Mouse (Mus musculus): ENCODE data around the gene Anp32e. TPM values are rescaled to one million over a fixed set of nuclear protein-coding genes. Genes with fewer than 3 reads are reported as not detected.
"Not testable (repeated sequence)": the region's sequence is repeated elsewhere in the genome, so short reads cannot be mapped to it uniquely, and the experiment has no call there.

Anp32e gene
- polyA plus RNA-seq, 1 experiment from 2014 or later, result 196 TPM

GRCm38 (mm10) chr3:95965518-95966451, 36.7 kb downstream of the Anp32e start:
- H3K27me3 ChIP-seq, result no peaks in the 10 kb centered on the region
- H3K4me2 ChIP-seq (replicated peaks), result peak overlapping the region; percentile 38
- H3K9ac ChIP-seq (replicated peaks), result 0 out of 2 replicates have a peak overlapping the region, but pooled peaks have one; percentile 9
- H3K4me1 ChIP-seq, result peaks cover 5% of the 10 kb centered on the region
- H3K4me3 ChIP-seq, result peak overlapping the region; percentile 16; the same call in 1 of the 2 replicates
- 9% methylated on average over 7 of the region's 7 CpGs for WGBS
- no peaks in the 10 kb centered on the region for H3K9me3 ChIP-seq
- no peak overlapping the region for H3K27ac ChIP-seq (replicated peaks)
- no peaks in the 10 kb centered on the region for H3K36me3 ChIP-seq
- ATAC-seq (replicated peaks), result 0 out of 2 replicates have a peak, but pooled peaks have one; percentile 57

DNA sequence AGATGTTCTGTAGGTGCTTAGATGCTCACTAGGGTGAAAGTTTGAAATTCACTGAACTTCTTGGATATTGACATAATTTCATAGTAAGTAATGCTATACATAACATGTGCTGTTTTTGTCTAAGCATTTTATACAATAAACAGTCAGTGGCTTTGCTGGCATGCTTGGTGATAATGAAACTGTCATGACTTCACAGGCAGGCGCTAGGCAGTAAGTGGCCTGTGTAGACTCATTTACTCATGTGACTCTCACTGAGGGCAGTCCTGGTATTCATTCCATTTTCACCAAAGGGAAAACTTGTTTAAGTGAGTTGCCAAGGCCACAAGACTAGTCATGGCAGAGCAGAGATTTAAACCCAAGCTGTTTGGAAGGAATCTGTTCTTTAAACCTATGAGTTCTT, 40.2 kb downstream of the Anp32e start:
- Histone ChIP-seq H3K9ac (replicated peaks) (no peak overlapping the region), H3K4me1 (peaks cover 25% of the 10 kb centered on the region), H3K4me2 (replicated peaks) (no peak overlapping the region), H3K4me3 (no peak overlapping the region), H3K9me3 (no peaks in the 10 kb centered on the region), H3K27ac (replicated peaks) (no peak overlapping the region), H3K27me3 (no peaks in the 10 kb centered on the region), H3K36me3 (no peaks in the 10 kb centered on the region)
- ATAC-seq (replicated peaks), result no peak
- WGBS, result 83% methylated on average over 1 of the region's 1 CpGs

GRCm38 (mm10) chr3:95970661-95971060, 41.6 kb downstream of the Anp32e start:
- not testable (repeated sequence) for ATAC-seq (replicated peaks); H3K4me2 ChIP-seq (replicated peaks); H3K9ac ChIP-seq (replicated peaks); H3K27ac ChIP-seq (replicated peaks); H3K36me3 ChIP-seq; H3K4me3 ChIP-seq; H3K27me3 ChIP-seq; H3K9me3 ChIP-seq
- peaks cover 25% of the 10 kb centered on the region for H3K4me1 ChIP-seq
- 59% methylated on average over 7 of the region's 7 CpGs for WGBS

- WGBS, result 54% methylated on average over 12 of the region's 12 CpGs
- peak overlapping the region; percentile 79 for H3K27ac ChIP-seq (replicated peaks)
- no peaks in the 10 kb centered on the region for H3K27me3 ChIP-seq
- no peaks in the 10 kb centered on the region for H3K9me3 ChIP-seq
- H3K9ac ChIP-seq (replicated peaks), result peak overlapping the region; percentile 42; the same call in 1 of the 2 replicates
- peak overlapping the region; percentile 54 for H3K4me2 ChIP-seq (replicated peaks)
- peak overlapping the region; percentile 32 for H3K4me3 ChIP-seq
- H3K4me1 ChIP-seq, result peaks cover 20% of the 10 kb centered on the region
- ATAC-seq (replicated peaks), result no peak
- no peaks in the 10 kb centered on the region for H3K36me3 ChIP-seq
Observed at GRCm38 (mm10) chr3:95972251-95972872, 43.3 kb downstream of the Anp32e start.

- Histone ChIP-seq H3K4me3 (peak overlapping the region; percentile 32), H3K27me3 (no peaks in the 10 kb centered on the region), H3K4me2 (replicated peaks) (peak overlapping the region; percentile 54), H3K27ac (replicated peaks) (peak overlapping the region; percentile 79), H3K4me1 (peaks cover 21% of the 10 kb centered on the region), H3K36me3 (no peaks in the 10 kb centered on the region), H3K9ac (replicated peaks) (peak overlapping the region; percentile 42), H3K9me3 (no peaks in the 10 kb centered on the region)
- peak; percentile 96 for ATAC-seq (replicated peaks)
- 1% methylated on average over 34 of the region's 34 CpGs for WGBS
Observed at GRCm38 (mm10) chr3:95972873-95973634, 44.0 kb downstream of the Anp32e start.

- Histone ChIP-seq H3K36me3 (no peaks in the 10 kb centered on the region), H3K27ac (replicated peaks) (no peak overlapping the region), H3K4me2 (replicated peaks) (no peak overlapping the region), H3K9me3 (no peaks in the 10 kb centered on the region), H3K9ac (replicated peaks) (no peak overlapping the region), H3K4me1 (peaks cover 25% of the 10 kb centered on the region), H3K27me3 (no peaks in the 10 kb centered on the region), H3K4me3 (no peak overlapping the region)
- 68% methylated on average over 3 of the region's 3 CpGs for WGBS
- no peak for ATAC-seq (replicated peaks)
Observed at GRCm38 (mm10) chr3:95977079-95977478, 48.0 kb downstream of the Anp32e start.

- not testable (repeated sequence) for H3K4me2 ChIP-seq (replicated peaks); H3K9me3 ChIP-seq; H3K4me3 ChIP-seq; H3K36me3 ChIP-seq; H3K9ac ChIP-seq (replicated peaks); ATAC-seq (replicated peaks); H3K27me3 ChIP-seq; H3K27ac ChIP-seq (replicated peaks)
- WGBS, result 91% methylated on average over 7 of the region's 7 CpGs
- H3K4me1 ChIP-seq, result peaks cover 20% of the 10 kb centered on the region
Observed at GRCm38 (mm10) chr3:95977587-95977986, 48.5 kb downstream of the Anp32e start.

DNA sequence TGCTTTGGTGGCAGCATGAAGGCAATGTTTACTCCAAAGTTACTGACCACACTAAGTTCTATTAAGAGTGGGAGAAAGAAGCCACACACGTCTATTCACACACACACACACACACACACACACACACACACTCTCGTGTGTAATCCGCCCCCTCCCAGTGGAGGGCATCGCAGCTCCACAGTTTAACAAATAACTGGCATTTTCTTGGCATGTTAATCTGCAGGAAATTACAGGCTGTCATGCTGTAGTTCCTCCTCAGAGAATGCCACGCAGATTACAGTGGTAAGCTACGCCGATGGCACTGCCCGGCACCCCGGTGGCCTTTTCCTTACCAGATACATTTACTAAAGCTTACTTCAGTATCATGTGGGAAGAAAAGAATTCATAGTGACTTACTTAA, 49.2 kb downstream of the Anp32e start:
- 33% methylated on average over 9 of the region's 9 CpGs for WGBS
- Histone ChIP-seq H3K36me3 (no peaks in the 10 kb centered on the region), H3K9ac (replicated peaks) (no peak overlapping the region), H3K27ac (replicated peaks) (0 out of 2 replicates have a peak overlapping the region, but pooled peaks have one; percentile 39), H3K9me3 (no peaks in the 10 kb centered on the region), H3K4me1 (peaks cover 13% of the 10 kb centered on the region), H3K27me3 (no peaks in the 10 kb centered on the region), H3K4me3 (no peak overlapping the region), H3K4me2 (replicated peaks) (no peak overlapping the region)
- ATAC-seq (replicated peaks), result peak; percentile 37; the same call in 1 of the 2 replicates

GRCm38 (mm10) chr3:95980276-95980970, 51.4 kb downstream of the Anp32e start:
- Histone ChIP-seq H3K27me3 (no peaks in the 10 kb centered on the region), H3K36me3 (no peaks in the 10 kb centered on the region), H3K27ac (replicated peaks) (no peak overlapping the region), H3K4me1 (peaks cover 15% of the 10 kb centered on the region), H3K4me2 (replicated peaks) (no peak overlapping the region), H3K4me3 (no peak overlapping the region), H3K9me3 (no peaks in the 10 kb centered on the region), H3K9ac (replicated peaks) (no peak overlapping the region)
- no peak for ATAC-seq (replicated peaks)
- WGBS, result 88% methylated on average over 12 of the region's 12 CpGs

- no peak overlapping the region for H3K4me3 ChIP-seq
- no peak overlapping the region for H3K9ac ChIP-seq (replicated peaks)
- 91% methylated on average over 4 of the region's 4 CpGs for WGBS
- peaks cover 32% of the 10 kb centered on the region for H3K4me1 ChIP-seq
- H3K4me2 ChIP-seq (replicated peaks), result no peak overlapping the region
- no peaks in the 10 kb centered on the region for H3K9me3 ChIP-seq
- H3K27ac ChIP-seq (replicated peaks), result no peak overlapping the region
- no peaks in the 10 kb centered on the region; the same call in 1 of the 2 replicates for H3K36me3 ChIP-seq
- no peaks in the 10 kb centered on the region for H3K27me3 ChIP-seq
- no peak for ATAC-seq (replicated peaks)
Observed at GRCm38 (mm10) chr3:95982129-95982528, 53.1 kb downstream of the Anp32e start.

GRCm38 (mm10) chr3:95985209-95986000, 56.4 kb downstream of the Anp32e start:
- H3K9me3 ChIP-seq, result no peaks in the 10 kb centered on the region
- peak overlapping the region; percentile 34 for H3K4me2 ChIP-seq (replicated peaks)
- peak overlapping the region; percentile 27 for H3K9ac ChIP-seq (replicated peaks)
- H3K4me1 ChIP-seq, result peaks cover 32% of the 10 kb centered on the region
- H3K36me3 ChIP-seq, result peaks cover 23% of the 10 kb centered on the region
- peak; percentile 95 for ATAC-seq (replicated peaks)
- H3K27ac ChIP-seq (replicated peaks), result peak overlapping the region; percentile 93
- H3K4me3 ChIP-seq, result peak overlapping the region; percentile 12; the same call in 1 of the 2 replicates
- no peaks in the 10 kb centered on the region for H3K27me3 ChIP-seq
- WGBS, result 2% methylated on average over 12 of the region's 12 CpGs

Measured in forebrain, embryonic 15.5 days (tissue).